Mouse (Mus musculus) cerebellum, adult 2 months (tissue): ENCODE results near the gene Abca1. TPM values are rescaled to one million over a fixed set of nuclear protein-coding genes. Genes with fewer than 3 reads are reported as not detected.

ENCODE experiments used
- DNase-seq, 2 experiments: peaks; one replicate each; pipeline ENCODE4 v3.0.0; 2021
- H3K27ac ChIP-seq: fragments of 200-500 bp; 2 replicates; pipeline ENCODE4 v1.5.1; 2012; ENCODE audit warnings: low read length, control low read depth, inconsistent platforms; ENCODE audit not compliant: insufficient read depth
- H3K27me3 ChIP-seq: fragments of 200-500 bp; 2 replicates; pipeline ENCODE4 v1.6.1; 2012; ENCODE audit warnings: inconsistent platforms, mild to moderate bottlenecking, low read length, moderate library complexity; ENCODE audit not compliant: control insufficient read depth, insufficient read depth
- H3K4me1 ChIP-seq: fragments of 200-500 bp; 2 replicates; pipeline ENCODE4 v1.6.1; 2011; ENCODE audit warnings: low read length; ENCODE audit not compliant: control insufficient read depth, insufficient read depth
- H3K4me3 ChIP-seq: fragments of 200-500 bp; replicated peaks from 2 replicates; pipeline ENCODE3; 2011; ENCODE audit warnings: mild to moderate bottlenecking, low read depth, low read length, control low read depth; ENCODE audit not compliant: insufficient read depth
- CTCF ChIP-seq: fragments of 200-500 bp; IDR thresholded peaks from 2 replicates; pipeline ENCODE4 v1.5.1; 2011; ENCODE audit warnings: low read depth, mild to moderate bottlenecking, control low read depth, low read length, moderate library complexity, borderline replicate concordance; ENCODE audit not compliant: insufficient read depth
- POLR2A ChIP-seq: fragments of 200-500 bp; IDR thresholded peaks from 2 replicates; pipeline ENCODE4 v1.6.1; 2011; ENCODE audit warnings: low read length, control low read depth, borderline replicate concordance; ENCODE audit not compliant: insufficient read depth
- WGBS: fragments of 180-500 bp; shearing (Covaris S2); methylation state at CpG from one replicate; pipeline ENCODE4 v1.1.7; 2018; 5-methylcytosine and 5-hydroxymethylcytosine counted together
- polyA plus RNA-seq: library from polyadenylated mRNA; depleted of rRNA; stranded (reverse); fragments of >200 nt; gene quantifications from 2 replicates; pipeline ENCODE4 v1.2.3, GENCODE M21; 2012

Abca1 gene
- polyA plus RNA-seq, 1 experiment: 10.0 TPM

- Histone ChIP-seq H3K27me3 (no peaks in the 10 kb centered on the region; the same call in 1 of the 2 replicates), H3K27ac (no peak overlapping the region), H3K4me3 (no peak overlapping the region), H3K4me1 (peaks cover 13% of the 10 kb centered on the region)
- WGBS: 92% methylated on average over 2 of the region's 2 CpGs
- TF ChIP-seq POLR2A (no peak), CTCF (no peak)
- no peak for DNase-seq
Measured at GRCm38 (mm10) chr4:53148817-53149216, 10.9 kb downstream of the Abca1 start.

GRCm38 (mm10) chr4:53147454-53147853, 12.2 kb downstream of the Abca1 start:
- Histone ChIP-seq H3K27ac (no peak overlapping the region), H3K4me1 (peaks cover 20% of the 10 kb centered on the region), H3K4me3 (no peak overlapping the region), H3K27me3 (no peaks in the 10 kb centered on the region; the same call in 1 of the 2 replicates)
- WGBS: 75% methylated on average over 2 of the region's 2 CpGs
- DNase-seq: no peak
- TF ChIP-seq POLR2A: no peak
- TF ChIP-seq CTCF: no peak

GRCm38 (mm10) chr4:53147046-53147445, 12.6 kb downstream of the Abca1 start:
- TF ChIP-seq POLR2A: no peak
- TF ChIP-seq CTCF: no peak
- no peak for DNase-seq
- 84% methylated on average over 4 of the region's 4 CpGs for WGBS
- Histone ChIP-seq H3K4me3 (no peak overlapping the region), H3K27me3 (no peaks in the 10 kb centered on the region; the same call in 1 of the 2 replicates), H3K27ac (no peak overlapping the region), H3K4me1 (peaks cover 20% of the 10 kb centered on the region)

DNA sequence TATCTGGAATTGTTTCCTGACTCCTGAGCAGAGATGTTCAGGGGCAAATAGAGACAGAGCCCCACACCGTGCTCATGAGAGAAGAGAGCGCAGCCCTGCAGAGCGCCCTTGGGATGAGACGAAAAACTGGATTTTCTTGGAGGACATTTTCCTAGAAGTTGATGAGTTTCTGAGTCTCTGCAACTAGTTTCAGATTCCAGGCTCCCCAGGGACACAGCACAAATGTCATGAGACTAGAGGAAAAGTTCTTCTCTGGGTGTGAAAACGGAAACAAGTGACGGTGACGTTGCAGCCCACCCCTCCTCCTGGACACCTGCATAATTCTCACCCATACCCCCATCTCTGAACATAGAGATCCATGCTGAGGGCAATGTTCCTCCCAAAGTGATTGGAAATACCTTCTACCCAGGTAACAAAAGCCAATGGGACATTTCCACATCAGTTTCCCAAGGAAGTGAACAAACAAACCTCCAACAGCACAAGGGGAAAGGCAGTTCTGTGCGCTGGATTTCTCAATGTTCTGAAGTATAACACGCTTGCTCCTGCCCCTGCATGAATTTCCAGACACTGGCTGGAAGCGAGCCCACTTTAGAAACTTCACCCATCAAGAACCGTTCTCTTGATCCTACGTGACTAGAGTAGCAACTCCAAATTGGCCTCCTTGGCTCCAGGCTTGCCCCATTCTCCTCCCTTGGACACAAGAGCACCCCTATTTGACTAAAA, 13.3 kb downstream of the Abca1 start:
- DNase-seq: no peak
- TF ChIP-seq CTCF (no peak), POLR2A (no peak)
- 94% methylated on average over 12 of the region's 12 CpGs for WGBS
- H3K4me1 ChIP-seq: peaks cover 20% of the 10 kb centered on the region
- H3K27me3 ChIP-seq: no peaks in the 10 kb centered on the region; the same call in 1 of the 2 replicates
- no peak overlapping the region for H3K27ac ChIP-seq
- no peak overlapping the region for H3K4me3 ChIP-seq

DNA sequence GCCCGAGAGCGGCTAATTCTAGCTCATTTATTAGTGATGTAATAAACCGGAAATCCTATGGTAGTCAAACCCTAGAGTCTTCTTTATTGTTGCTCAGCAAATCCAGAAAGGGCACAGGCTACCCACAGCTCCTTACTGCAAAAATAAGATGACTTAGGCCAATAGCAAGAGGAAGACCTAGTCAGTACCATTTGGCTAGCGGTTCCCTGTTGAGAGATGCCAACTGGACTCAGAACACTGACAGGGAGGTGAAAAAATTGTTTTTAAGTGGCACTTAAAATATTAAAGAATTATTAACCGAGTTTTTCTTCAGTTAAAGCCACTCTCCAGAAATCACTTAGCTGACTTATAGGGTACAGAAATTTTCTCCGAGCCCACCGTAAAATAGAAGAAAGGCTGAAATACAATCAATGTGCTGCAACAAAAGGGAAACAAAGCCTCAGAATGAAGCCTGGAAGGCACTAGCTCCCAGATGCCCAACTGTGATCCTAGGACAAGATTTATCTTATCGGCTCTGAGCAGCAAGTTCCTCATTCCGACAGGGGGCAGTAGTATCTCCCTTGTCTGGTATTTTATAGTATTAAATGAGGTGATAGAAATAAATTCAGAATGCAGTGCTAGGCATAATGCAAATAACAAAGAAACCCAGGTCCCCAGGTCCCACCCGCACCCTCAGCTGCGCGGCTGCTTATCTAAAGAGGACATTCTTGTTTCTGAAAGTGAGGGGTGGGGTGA, 14.1 kb downstream of the Abca1 start:
- H3K4me1 ChIP-seq: peaks cover 20% of the 10 kb centered on the region
- no peak overlapping the region for H3K4me3 ChIP-seq
- WGBS: 65% methylated on average over 12 of the region's 12 CpGs
- H3K27me3 ChIP-seq: no peaks in the 10 kb centered on the region; the same call in 1 of the 2 replicates
- peak; percentile 25 to 55 for DNase-seq
- H3K27ac ChIP-seq: no peak overlapping the region; the same call in 1 of the 2 replicates
- TF ChIP-seq CTCF (no peak), POLR2A (no peak)

- H3K4me1 ChIP-seq: peaks cover 20% of the 10 kb centered on the region
- H3K4me3 ChIP-seq: no peak overlapping the region
- H3K27me3 ChIP-seq: no peaks in the 10 kb centered on the region
- peak overlapping the region; percentile 61 for H3K27ac ChIP-seq
- peak; percentile 88 to 91 for DNase-seq
- TF ChIP-seq CTCF (no peak), POLR2A (0 out of 2 replicates have a peak, but pooled peaks have one; percentile 6)
- 7% methylated on average over 10 of the region's 10 CpGs for WGBS
Measured at GRCm38 (mm10) chr4:53144571-53144970, 15.1 kb downstream of the Abca1 start.

DNA sequence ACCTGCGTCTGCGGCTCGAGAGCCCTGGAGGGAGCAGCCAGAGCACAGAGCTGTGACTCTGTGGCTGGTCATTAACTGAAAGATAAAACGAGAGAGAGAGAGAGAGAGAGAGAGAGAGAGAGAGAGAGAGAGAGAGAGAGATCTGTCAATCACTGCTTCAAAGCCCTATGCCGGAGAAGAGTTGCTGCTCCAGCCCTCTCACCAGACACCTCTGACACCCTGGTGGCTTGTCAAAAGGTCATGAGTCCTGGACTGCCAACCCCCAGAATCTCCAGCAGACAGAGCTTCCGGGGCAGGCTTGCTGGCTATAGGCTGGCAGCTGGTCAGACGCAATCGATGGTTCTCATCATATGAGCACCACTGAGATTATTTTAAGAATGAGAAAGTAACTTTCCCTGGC, 15.7 kb downstream of the Abca1 start:
- Histone ChIP-seq H3K4me3 (no peak overlapping the region), H3K27me3 (no peaks in the 10 kb centered on the region), H3K27ac (peak overlapping the region; percentile 61), H3K4me1 (peaks cover 20% of the 10 kb centered on the region)
- 34% methylated on average over 8 of the region's 8 CpGs for WGBS
- DNase-seq: peak in 1 of 2 experiments; percentile 29
- no peak for TF ChIP-seq CTCF
- no peak for TF ChIP-seq POLR2A
